Mouse (Mus musculus) CD4-positive naive resting alpha-beta T cell, adult 57 days (primary cell): ENCODE data around the gene Dclre1b. TPM values are rescaled to one million over a fixed set of nuclear protein-coding genes. Genes with fewer than 3 reads are reported as not detected.

Source experiments
- total RNA-seq: library from RNA; stranded (reverse); gene quantifications from one replicate; pipeline ENCODE4 v1.2.4, GENCODE M21; 2023

Dclre1b gene
- total RNA-seq, result 22.1 TPM

DNA sequence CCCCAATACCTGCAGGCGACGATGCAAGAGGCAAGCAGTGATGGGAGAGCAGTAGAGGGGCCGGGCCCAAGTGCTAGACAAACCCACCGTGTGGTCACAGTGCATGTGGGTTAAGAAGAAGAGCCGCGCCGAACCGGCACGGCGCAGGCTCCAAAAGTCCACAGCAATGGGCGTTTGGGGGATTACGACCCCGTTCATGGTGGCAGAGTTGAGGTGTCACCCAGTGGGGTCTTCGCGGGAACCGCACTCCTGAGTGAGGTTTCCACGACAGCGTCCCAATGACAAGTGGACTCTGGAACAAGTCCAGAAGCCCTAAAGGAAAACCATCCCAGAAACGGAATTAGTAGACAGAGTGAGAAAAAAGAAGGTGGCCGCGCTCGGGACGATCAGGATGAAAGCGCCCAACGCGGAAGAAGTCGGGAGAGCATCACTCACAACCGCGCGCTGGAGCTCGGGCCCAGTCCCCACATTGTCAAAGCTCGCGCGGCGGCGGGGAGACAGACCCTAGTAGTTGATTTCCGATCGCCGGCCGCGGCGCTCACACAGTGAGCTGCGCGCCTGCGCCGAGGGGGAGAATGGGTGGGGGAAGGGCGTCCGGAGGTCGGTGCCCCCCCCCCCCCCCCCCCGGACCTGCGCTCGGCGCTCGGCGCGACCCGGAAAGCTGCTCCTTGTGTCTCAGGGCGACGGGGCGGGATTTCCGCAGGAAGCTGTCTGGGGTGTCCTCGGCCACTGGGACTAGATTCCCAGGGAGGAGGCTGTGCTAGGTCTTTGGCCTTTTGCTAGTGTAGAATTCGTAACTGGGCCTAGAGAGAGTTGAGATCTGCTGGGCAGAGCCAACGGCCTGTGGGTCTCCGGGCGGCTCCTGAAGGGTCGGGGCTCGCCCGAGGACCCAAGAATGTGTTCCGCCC lies at the start of gene Dclre1b, which contains the start of the genes Ap4b1 and Gm43064:
TSS of gene Dclre1b (minus strand) at position 554 of the 908 bp plus-strand sequence.
TSS of gene Ap4b1 (plus strand) at position 630 of the 908 bp plus-strand sequence.
TSS of gene Gm43064 (plus strand) at position 683 of the 908 bp plus-strand sequence.

DNA sequence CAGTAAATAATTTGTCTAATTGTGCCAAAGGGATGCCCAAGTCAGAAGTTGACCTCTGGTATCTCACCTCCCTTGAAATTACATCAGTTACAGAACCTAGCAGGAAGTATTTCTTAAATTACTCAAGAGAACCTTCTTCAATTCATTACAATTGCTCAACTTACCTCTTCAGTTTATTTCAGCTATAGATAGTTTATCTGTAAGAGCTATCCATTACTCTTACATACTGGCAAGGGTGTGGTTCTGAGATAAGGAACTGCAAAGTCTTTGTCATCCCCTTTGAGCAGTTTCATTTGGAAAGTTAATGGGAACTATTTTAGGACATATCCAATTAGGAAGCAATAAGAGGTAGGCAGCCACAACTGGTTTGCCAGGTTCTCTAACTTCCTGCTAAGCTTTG lies 23.2 kb upstream of the Dclre1b start, which contains the start of gene Bcl2l15:
TSS of gene Bcl2l15 (plus strand) at position 176 of the 400 bp plus-strand sequence.

DNA sequence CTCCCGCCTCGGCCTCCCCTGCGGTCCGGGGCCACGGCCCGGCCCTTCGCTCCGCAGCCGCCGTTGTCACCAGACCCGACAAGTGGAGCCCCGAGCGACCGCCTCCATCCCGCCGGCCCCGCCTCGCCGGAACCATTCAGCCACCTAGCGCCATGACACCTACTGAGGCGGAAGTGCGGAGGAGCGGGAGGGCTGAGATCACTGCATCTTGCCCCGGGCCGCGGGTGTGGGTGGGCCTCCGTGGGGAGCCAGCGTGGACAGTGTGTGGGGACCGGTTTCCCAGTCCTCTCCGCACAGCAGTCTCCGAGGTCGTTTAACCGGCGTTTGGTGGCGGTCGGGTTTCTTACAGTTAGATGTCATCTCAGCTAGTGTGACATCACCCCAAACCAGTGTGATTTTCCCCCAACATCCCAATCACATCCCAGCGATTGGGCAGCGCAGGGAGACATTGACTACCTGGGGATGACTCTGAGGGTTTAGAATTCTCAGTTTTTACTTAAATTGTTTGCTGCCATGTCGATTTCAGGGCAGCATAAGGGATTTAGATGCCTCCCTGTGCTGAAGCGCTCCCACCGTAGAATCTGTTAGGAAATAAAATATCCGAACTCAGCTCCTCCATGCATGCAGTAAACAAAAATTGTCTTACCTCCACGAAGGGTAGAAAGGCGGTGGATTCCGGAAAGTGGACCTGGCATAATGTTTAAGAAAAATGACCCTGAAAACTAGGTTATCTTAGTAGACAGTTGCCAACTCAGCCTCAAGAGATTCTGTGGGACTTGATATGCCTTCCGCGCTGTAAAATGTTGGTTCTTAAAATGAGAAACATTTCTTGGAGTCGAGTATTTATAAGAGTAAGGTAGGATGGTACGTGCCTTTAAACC lies 17.8 kb downstream of the Dclre1b start, which contains the start of gene Hipk1:
TSS of gene Hipk1 (minus strand) at position 334 of the 881 bp plus-strand sequence.

Other genes with a start within 250 kb of the Dclre1b start
- 0.12 TPM for gene Syt6, start 234.2 kb downstream of the Dclre1b start, total RNA-seq
- 2.5 TPM for gene Atg4a-ps, start 163.4 kb downstream of the Dclre1b start, total RNA-seq
- gene Olfml3, start 71.4 kb downstream of the Dclre1b start, total RNA-seq, result 6.7 TPM
- gene Gm10964, start 70.1 kb downstream of the Dclre1b start, total RNA-seq, result not detected
- 221 TPM for gene Hipk1, start 17.9 kb downstream of the Dclre1b start, total RNA-seq
- 23.0 TPM for gene Ap4b1, start 76 bp upstream of the Dclre1b start, total RNA-seq
- not detected for gene Gm43064, start 129 bp upstream of the Dclre1b start, total RNA-seq
- gene Bcl2l15, start 23.2 kb upstream of the Dclre1b start, total RNA-seq, result 1.5 TPM
- gene Ptpn22, start 50.4 kb upstream of the Dclre1b start, total RNA-seq, result 238 TPM
- gene Rsbn1, start 104.7 kb upstream of the Dclre1b start, total RNA-seq, result 42.5 TPM
- 36.9 TPM for gene Phtf1, start 158.7 kb upstream of the Dclre1b start, total RNA-seq